Mouse (Mus musculus): ENCODE results near the gene Rgs9.

The Rgs9 gene

GRCm38 (mm10) chr11:109178788-109179518 lies 119.0 kb downstream of the Rgs9 start:
- DNase-seq (ENCODE audit: low read depth, low spot score), result peak; percentile 51

DNA sequence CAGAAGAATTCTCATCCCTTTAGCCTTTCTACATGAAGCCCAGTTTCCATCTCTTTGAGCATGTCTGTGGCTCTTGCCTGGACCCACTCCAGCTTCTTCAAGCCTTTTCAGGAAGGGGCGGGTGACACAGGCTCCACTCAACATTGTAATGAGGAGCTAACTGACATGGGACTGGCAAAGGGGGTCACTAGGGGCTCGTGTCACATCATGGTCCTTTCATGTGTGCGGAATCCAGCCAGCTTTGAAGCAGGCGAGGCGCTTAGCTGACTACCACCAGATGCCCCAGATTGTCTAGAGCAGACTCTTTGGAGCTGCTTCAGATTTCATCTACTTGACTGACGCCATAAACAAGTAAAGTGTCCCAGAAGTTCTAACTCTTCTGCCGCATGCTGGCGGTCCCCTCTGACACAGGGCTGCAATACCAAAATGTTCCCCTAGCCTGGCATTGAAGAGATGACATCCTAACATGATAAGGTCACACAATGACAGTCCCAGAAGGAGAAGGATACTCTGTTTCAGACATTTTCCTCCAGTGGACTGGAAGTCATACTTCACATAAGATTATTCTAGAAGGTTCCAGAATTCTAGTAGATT lies 122.5 kb downstream of the Rgs9 start:
- no peak for DNase-seq (ENCODE audit: low read depth, low spot score)

All from forelimb bud, embryonic 11.5 days (tissue).